Mouse (Mus musculus): Measurements from ENCODE around the gene Tnfaip1. TPM values are rescaled to one million over a fixed set of nuclear protein-coding genes. Genes with fewer than 3 reads are reported as not detected.

Tnfaip1 gene
- total RNA-seq, 2 experiments from 2014 or later: 69.6 to 71.6 TPM

- DNase-seq: no peak
Measured at GRCm38 (mm10) chr11:78499543-78499942, 36.6 kb downstream of the Tnfaip1 start.

GRCm38 (mm10) chr11:78499004-78499403, 37.1 kb downstream of the Tnfaip1 start, which contains the start of gene Vtn:
TSS of gene Vtn (plus strand) at chr11:78499091.
- DNase-seq: no peak

GRCm38 (mm10) chr11:78497544-78498522, 38.3 kb downstream of the Tnfaip1 start, which contains the start of gene Sarm1:
TSS of gene Sarm1 (minus strand) at chr11:78497754.
- peak; percentile 85 for DNase-seq

GRCm38 (mm10) chr11:78497071-78497541, 39.0 kb downstream of the Tnfaip1 start:
- peak; percentile 22 for DNase-seq

GRCm38 (mm10) chr11:78495904-78496303, 40.2 kb downstream of the Tnfaip1 start:
- peak; percentile 75 for DNase-seq

- DNase-seq: peak; percentile 29
Measured at GRCm38 (mm10) chr11:78490781-78491241, 45.3 kb downstream of the Tnfaip1 start.

- DNase-seq: peak; percentile 78
Measured at GRCm38 (mm10) chr11:78488168-78488567, 48.0 kb downstream of the Tnfaip1 start.

- DNase-seq: no peak
Measured at GRCm38 (mm10) chr11:78483639-78484038, 52.5 kb downstream of the Tnfaip1 start.

- no peak for DNase-seq
Measured at GRCm38 (mm10) chr11:78475289-78475688, 60.8 kb downstream of the Tnfaip1 start.

Other genes starting within 250 kb of the Tnfaip1 start
- gene BC030499, start 245.5 kb downstream of the Tnfaip1 start, total RNA-seq (2021): 1 to 10 TPM; 1.2 to 1.4 TPM
- gene Spag5, start 234.8 kb downstream of the Tnfaip1 start, total RNA-seq (2021): 10 to 100 TPM; 32.6 to 33.2 TPM
- 1 to 10 TPM; 3.3 to 3.6 TPM for gene Aldoc, start 213.4 kb downstream of the Tnfaip1 start, total RNA-seq (2021)
- 10 to 100 TPM; 27.0 to 27.2 TPM for gene Pigs, start 207.9 kb downstream of the Tnfaip1 start, total RNA-seq (2021)
- 10 to 100 TPM; 13.5 to 14.6 TPM for gene Unc119, start 192.8 kb downstream of the Tnfaip1 start, total RNA-seq (2021)
- gene Foxn1, start 149.8 kb downstream of the Tnfaip1 start, total RNA-seq (2021): not detected
- not detected for gene Slc13a2, start 114.1 kb downstream of the Tnfaip1 start, total RNA-seq (2021)
- gene Slc46a1, start 70.6 kb downstream of the Tnfaip1 start, total RNA-seq (2021): 1 to 10 TPM; 2.3 to 3.5 TPM
- under 1 TPM; 0.12 to 0.27 TPM for gene Sarm1, start 38.6 kb downstream of the Tnfaip1 start, total RNA-seq (2021)
- gene Vtn, start 37.2 kb downstream of the Tnfaip1 start, total RNA-seq (2021): 1 to 10 TPM; 4.8 to 8.6 TPM
- gene Sebox, start 32.9 kb downstream of the Tnfaip1 start, total RNA-seq (2021): not detected
- 10 to 100 TPM; 18.3 to 19.6 TPM for gene Tmem199, start 24.2 kb downstream of the Tnfaip1 start, total RNA-seq (2021)
- gene Poldip2, start 24.1 kb downstream of the Tnfaip1 start, total RNA-seq (2021): 100 to 1,000 TPM; 148 to 152 TPM
- 10 to 100 TPM; 56.3 to 58.9 TPM for gene Ift20, start within 50 bp of the Tnfaip1 start, total RNA-seq (2021)
- 10 to 100 TPM; 31.4 to 32.3 TPM for gene Tmem97, start 14.4 kb upstream of the Tnfaip1 start, total RNA-seq (2021)
- gene Nlk, start 161.0 kb upstream of the Tnfaip1 start, total RNA-seq (2021): 10 to 100 TPM; 20.6 to 20.8 TPM
- 10 to 100 TPM; 22.2 to 22.3 TPM for gene Ccnq, start 215.4 kb upstream of the Tnfaip1 start, total RNA-seq (2021)